Mouse (Mus musculus) ES-Bruce4 (cell line): ENCODE results near the gene Mis12.

Source experiments
- CTCF ChIP-seq: IDR thresholded peaks from one replicate; pipeline ENCODE4 v1.8.1; 2011; ENCODE audit warnings: low read depth, low read length
- POLR2A ChIP-seq: IDR thresholded peaks from one replicate; pipeline ENCODE4 v1.8.1; 2011; ENCODE audit warnings: low read length; ENCODE audit not compliant: insufficient read depth

DNA sequence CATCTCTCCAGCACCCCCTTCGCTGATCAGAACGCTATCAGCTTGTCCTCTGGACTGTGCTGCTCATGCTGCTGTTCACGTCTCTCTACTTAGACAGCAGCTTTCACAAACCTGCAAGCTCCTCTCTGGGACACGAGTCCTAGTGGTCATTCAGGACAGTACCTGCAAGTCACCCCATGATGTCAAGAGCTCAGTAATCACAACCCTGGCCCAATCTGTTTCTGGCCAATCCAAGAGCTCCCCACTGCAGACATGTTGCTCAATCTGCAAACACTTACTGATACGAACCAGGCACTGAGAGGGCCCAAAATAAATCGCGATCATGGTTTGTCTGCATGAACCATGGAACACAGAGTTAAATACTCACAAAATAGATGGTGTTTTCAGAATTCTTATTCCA is 6.7 kb upstream of the Mis12 start:
- no peak for TF ChIP-seq CTCF
- no peak for TF ChIP-seq POLR2A
